Comparison of ENCODE assay signal across 14 mouse cellular contexts in the genomic region with DNA sequence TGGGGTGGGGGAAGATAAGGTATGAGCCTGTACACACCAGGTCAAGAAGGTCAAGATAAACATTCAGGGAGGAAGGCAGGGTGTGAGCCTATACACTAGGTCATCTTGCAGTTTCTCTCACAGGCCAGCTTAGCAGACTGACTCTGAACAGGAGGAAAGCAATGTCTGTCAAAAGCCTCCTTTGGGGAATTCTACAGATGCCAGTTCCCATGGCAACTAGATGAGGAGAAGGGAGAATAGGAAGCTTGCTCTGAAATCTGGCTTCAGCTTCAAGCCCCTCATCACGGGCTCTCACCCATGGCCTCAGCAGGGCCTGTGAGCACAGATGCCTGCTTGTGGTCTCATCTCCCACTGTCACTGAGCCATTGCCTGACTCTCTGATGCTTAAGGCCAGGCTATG.
DNase-seq lines count a peak whose midpoint lies in the region; ATAC-seq and TF ChIP-seq lines count a peak whose summit lies in the region.
"Had no signal": no experiment of that assay in that cellular context is flagged by ENCODE, and none has a peak within 500 bp of the region (broad histone marks: within the 10 kb centered on the region; RNA-seq: fewer than 3 reads in every experiment).

No protein-coding gene starts in this region.

- peaks cover 26% of the 10 kb centered on the region for H3K4me1 ChIP-seq in hindbrain, embryonic 13.5 days (replicated peaks)
- peaks cover 20% of the 10 kb centered on the region for H3K4me1 ChIP-seq in midbrain, postnatal 0 days (ENCODE audit: insufficient read depth, low read length)
- H3K4me1 ChIP-seq: liver, embryonic 15.5 days had no signal

- peak; percentile 53; the same call in 1 of the 2 replicates for ATAC-seq in hindbrain, embryonic 13.5 days (ENCODE audit: low FRiP score)
- peak; percentile 71 for ATAC-seq in midbrain, postnatal 0 days (ENCODE audit: low FRiP score)
- ATAC-seq in erythroblast, adult 5-6 weeks (replicated peaks; ENCODE audit: low FRiP score, poor library complexity, severe bottlenecking) = no peak

- no peak overlapping the region for H3K4me2 ChIP-seq in hindbrain, embryonic 13.5 days
- H3K4me2 ChIP-seq in midbrain, postnatal 0 days (ENCODE audit: low read depth, low read length, poor library complexity, severe bottlenecking) = no peak overlapping the region
- H3K4me2 ChIP-seq: liver, embryonic 15.5 days had no signal

- peak; percentile 25 for DNase-seq in left cerebral cortex, adult 11 months (ENCODE audit: low spot score)
- DNase-seq in left cerebral cortex, postnatal 4 days = no peak
- DNase-seq in embryo, embryonic 10.5 days (ENCODE audit: low spot score) = peak; percentile 32
- DNase-seq in midbrain, postnatal 0 days (ENCODE audit: low spot score) = peak; percentile 81
- DNase-seq in heart, adult 8-10 months (ENCODE audit: low spot score) = no peak
- no peak for DNase-seq in cerebellum, postnatal 25 days
- DNase-seq: adrenal gland, postnatal 10 days; cerebellum, adult 11-12 months; gastrocnemius, postnatal 14 days; kidney, adult 9 months had no signal

- H3K9me3 ChIP-seq in hindbrain, embryonic 13.5 days = no peaks in the 10 kb centered on the region
- H3K9me3 ChIP-seq in midbrain, postnatal 0 days (ENCODE audit: low read length) = no peaks in the 10 kb centered on the region
- H3K9me3 ChIP-seq: liver, embryonic 15.5 days had no signal

- no peak overlapping the region for H3K9ac ChIP-seq in hindbrain, embryonic 13.5 days
- no peak overlapping the region for H3K9ac ChIP-seq in midbrain, postnatal 0 days (replicated peaks; ENCODE audit: low read length, poor library complexity, severe bottlenecking)
- H3K9ac ChIP-seq: liver, embryonic 15.5 days had no signal

- intact Hi-C loops in left cerebral cortex, postnatal 4 days (cut with DNase I) = no loop called here

- 14% methylated on average over 1 of the region's 1 CpGs for WGBS in hindbrain, embryonic 13.5 days
- 12% methylated on average over 1 of the region's 1 CpGs for WGBS in midbrain, postnatal 0 days

- H3K4me3 ChIP-seq in hindbrain, embryonic 13.5 days = no peak overlapping the region
- H3K4me3 ChIP-seq in midbrain, postnatal 0 days (ENCODE audit: low read depth, low read length) = no peak overlapping the region
- H3K4me3 ChIP-seq: erythroblast, embryonic 14.5 days; liver, embryonic 15.5 days had no signal

- no peak for TF ChIP-seq CTCF in midbrain, postnatal 0 days (IDR thresholded peaks at IDR 0.05)

- peak overlapping the region; percentile 80 for H3K27ac ChIP-seq in hindbrain, embryonic 13.5 days
- peak overlapping the region; percentile 83 for H3K27ac ChIP-seq in midbrain, postnatal 0 days (ENCODE audit: low read depth, low read length)
- H3K27ac ChIP-seq: liver, embryonic 15.5 days had no signal

- no peaks in the 10 kb centered on the region for H3K27me3 ChIP-seq in hindbrain, embryonic 13.5 days
- no peaks in the 10 kb centered on the region for H3K27me3 ChIP-seq in midbrain, postnatal 0 days (ENCODE audit: insufficient read depth, low read length)
- H3K27me3 ChIP-seq: liver, embryonic 15.5 days had no signal

- no peaks in the 10 kb centered on the region for H3K36me3 ChIP-seq in hindbrain, embryonic 13.5 days
- no peaks in the 10 kb centered on the region for H3K36me3 ChIP-seq in midbrain, postnatal 0 days (ENCODE audit: insufficient read depth, low read length)
- H3K36me3 ChIP-seq: liver, embryonic 15.5 days had no signal

Comparison
In these comparisons a context has a peak if more than half of its experiments do, and no peak if none do; other contexts are left out.
1. DNase-seq: peak in left cerebral cortex, adult 11 months (single experiment), embryo, embryonic 10.5 days (single experiment) and midbrain, postnatal 0 days (single experiment); none in left cerebral cortex, postnatal 4 days (single experiment), heart, adult 8-10 months (single experiment) and cerebellum, postnatal 25 days (0 of 2).